Mouse (Mus musculus) bone marrow, adult 2 months (tissue): Measurements from ENCODE around the gene Epn2.

Source experiments
- CTCF ChIP-seq: fragments of 200-500 bp; IDR thresholded peaks from 2 replicates; pipeline ENCODE4 v1.5.1; 2011; ENCODE audit warnings: low read length, control low read depth; ENCODE audit not compliant: control insufficient read depth, insufficient read depth
- POLR2A ChIP-seq: fragments of 200-500 bp; IDR thresholded peaks from 2 replicates; pipeline ENCODE4 v1.6.1; 2011; ENCODE audit warnings: low read depth, mild to moderate bottlenecking, control low read depth, low read length, borderline replicate concordance; ENCODE audit not compliant: control insufficient read depth

GRCm38 (mm10) chr11:61470880-61471279, 108.6 kb downstream of the Epn2 start:
- TF ChIP-seq CTCF (no peak), POLR2A (no peak)
